Mouse (Mus musculus): ENCODE measurements around the gene Prdm10.

Gene Prdm10

DNA sequence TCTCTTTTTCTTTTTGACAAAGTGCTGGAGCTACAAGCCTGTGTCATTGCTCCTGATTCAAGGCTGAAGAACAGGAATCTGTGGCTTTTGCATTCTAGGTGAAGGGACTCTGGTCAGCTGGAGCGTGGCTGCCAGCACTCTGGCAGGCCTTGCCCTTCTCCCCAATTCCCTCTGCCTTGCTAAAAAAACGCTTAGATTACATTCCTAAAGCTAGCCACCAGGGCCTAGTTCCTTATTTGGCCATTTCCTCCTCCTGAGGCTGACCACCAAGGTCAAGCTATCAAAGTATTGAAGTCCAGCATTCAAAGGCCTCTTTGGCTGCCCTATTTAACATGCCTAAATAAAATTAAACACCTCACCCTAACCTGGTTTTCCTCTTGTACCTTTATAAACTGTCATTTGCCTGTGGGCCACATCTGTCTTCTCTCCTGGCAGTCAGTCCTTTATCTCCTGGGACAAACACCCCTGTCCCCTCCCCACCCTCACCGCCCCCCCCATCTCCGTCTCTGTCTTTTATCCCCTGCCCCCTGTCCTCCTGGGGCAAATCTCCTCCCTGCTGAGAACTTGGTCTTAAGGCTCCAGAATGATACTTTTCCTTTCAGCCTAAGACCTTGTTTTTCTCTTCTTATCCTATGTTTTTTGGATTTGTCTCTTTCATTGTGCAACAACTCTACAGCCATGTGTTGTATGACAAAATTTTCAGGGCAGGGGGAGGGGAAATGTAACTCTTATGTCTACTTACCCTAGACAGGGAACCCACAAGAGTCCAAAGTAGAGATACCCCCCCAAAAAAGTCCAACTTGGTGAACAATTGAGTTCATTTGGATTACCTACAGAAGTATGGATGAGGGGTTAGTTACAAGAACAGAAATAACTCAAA, 17.9 kb upstream of the Prdm10 start:
- no peak for DNase-seq (ENCODE audit: low read depth)

DNA sequence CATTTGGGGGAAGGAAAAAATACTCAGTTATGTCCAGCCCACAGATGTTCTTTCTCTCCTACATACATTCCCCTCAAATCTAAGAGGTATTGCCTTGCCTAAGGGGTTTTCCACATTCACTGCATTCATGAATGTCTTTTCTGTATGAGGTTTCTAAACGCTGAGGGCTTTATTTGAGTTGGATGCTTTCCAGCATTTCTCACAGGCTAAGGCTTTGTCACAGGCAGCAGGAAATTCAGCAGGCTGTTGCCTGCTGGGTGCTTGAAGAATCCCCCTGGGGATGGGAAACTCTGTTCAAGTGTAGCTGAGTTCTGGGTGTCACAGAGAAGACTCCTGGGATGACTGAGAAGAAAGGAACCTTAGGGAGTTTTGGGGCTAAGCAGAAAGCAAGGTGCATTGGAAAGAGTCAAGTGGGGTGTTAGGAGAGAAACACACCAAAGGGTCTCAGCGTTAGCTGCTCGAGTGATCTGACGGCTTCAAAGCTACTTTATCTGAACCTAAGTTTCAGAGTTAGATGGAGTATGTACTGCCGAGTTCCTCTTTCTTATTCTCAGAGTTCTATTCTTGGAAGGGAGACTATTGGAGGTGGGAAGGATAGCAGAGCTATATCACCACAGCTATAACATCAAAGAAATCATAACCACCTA, 14.2 kb upstream of the Prdm10 start:
- no peak for DNase-seq (ENCODE audit: low read depth)

DNA sequence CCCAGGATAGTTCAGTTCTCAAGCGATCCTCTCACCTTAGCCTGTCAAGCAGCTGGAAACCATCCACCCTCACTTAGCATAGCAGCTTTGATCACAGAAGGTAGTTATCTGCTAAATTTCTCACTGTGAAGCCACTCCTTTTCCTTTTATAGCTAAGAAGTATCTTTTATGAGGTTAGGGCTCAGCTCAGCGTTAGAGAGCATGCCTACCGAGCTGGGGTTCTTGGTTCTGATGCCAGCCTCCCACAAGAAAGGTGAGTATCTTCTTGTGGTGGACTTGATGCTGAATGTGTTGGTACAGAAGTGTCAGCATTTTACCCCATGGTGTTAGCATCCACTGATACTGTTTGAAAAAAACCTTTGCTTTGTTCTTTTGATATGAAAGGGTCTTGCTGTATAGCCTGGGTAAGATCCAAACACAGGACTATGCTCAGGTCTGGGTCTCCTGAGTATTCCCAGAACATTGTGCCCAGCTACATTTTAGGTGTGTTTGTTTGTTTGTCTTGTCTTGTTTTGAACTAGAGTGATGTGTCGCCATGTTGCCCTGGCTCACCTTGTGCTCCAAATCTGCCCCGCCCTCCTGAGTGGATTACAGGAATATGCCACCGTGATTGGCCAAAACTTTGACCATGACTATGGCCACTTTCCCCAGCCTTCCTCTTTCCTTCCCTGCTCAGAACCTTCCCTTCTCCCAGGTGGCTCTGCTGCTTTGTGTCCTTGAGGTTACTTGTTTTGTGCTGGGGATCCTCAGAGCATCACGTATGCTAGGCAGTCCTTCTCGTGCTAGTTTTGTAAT, 8.9 kb upstream of the Prdm10 start:
- no peak for DNase-seq (ENCODE audit: low read depth)

DNA sequence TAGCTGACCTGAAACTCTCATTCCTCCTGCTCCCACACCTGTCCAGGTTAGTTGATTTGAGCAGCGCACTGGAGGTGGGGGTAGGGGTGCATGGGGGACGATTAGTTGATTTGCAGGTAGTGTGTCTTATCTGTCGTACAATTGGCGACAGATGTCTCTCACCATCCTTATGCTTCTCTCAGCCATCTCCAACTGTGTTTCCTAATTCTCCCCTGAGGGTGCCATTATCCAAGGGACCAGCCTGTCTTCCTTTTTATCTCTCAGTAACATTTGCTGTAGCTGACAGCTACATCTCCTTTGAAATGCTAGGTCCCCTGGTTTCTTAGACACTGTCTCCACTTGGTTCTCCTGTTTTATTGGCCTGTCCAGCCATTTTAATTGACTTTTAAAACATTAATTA, 8.2 kb upstream of the Prdm10 start:
- DNase-seq (ENCODE audit: low read depth) = no peak

DNA sequence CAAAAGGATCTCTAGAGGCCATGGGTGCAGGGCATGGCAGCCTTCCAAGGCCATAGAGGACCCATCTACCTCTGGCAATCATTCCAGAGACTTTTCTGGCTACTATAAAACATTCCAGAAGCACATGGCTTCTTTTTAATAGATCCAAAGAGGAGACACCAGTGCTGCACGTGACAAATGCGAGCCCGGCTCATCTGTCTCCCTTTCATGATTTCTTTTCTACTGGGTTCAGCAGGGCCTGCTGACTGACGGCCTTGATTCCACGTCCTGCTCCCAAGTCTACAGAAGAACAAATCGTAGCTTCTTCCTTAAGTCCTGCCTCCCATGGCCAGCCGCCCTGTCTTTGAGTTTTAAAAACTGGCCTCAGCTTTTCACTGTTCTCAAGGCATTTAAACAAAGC, 1.7 kb upstream of the Prdm10 start:
- DNase-seq (ENCODE audit: low read depth) = no peak

DNA sequence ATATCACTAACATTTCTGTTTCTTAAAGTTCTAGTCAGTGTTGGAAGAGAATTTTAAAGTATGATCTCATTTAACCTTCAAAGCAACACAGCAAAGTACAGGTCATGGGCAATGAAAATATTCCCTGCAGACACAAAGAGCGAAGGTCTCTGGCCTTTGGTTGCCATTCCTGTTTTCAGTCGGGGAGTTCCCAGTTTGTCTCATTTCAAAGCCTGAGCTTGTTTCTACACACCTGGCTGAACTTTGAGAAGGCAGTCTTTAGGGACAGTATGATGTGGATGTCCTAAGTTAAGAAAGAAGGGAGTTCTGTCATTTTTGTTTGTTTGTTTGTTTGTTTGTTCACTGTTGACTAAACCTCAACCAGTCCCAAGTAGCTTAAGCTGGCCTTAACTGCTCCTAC, 1.0 kb upstream of the Prdm10 start:
- DNase-seq (ENCODE audit: low read depth) = no peak

DNA sequence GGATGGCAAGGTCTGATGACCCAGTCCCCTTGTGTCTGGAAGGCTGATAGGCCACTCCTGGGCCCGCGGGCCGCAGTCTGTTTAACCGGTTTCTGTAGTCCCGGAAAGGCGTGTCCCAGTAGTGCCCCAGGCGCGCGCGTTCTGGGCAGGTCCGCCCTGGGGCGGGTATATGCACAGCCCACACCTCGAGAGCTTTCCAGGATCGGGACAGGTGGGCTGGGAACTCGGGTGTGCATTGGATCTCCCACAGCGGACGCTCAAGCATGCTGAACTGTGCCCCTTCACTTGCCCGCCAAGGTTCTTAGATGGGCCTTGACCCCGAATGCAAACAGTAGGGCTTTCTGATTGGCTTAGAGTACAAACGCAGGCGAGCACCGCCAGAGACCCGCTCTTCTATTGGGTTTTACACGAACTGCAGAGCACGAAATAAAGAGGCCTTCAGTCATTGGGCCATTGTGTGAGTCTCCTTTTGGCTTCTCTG, 413 bp upstream of the Prdm10 start:
- DNase-seq (ENCODE audit: low read depth) = peak; percentile 53

DNA sequence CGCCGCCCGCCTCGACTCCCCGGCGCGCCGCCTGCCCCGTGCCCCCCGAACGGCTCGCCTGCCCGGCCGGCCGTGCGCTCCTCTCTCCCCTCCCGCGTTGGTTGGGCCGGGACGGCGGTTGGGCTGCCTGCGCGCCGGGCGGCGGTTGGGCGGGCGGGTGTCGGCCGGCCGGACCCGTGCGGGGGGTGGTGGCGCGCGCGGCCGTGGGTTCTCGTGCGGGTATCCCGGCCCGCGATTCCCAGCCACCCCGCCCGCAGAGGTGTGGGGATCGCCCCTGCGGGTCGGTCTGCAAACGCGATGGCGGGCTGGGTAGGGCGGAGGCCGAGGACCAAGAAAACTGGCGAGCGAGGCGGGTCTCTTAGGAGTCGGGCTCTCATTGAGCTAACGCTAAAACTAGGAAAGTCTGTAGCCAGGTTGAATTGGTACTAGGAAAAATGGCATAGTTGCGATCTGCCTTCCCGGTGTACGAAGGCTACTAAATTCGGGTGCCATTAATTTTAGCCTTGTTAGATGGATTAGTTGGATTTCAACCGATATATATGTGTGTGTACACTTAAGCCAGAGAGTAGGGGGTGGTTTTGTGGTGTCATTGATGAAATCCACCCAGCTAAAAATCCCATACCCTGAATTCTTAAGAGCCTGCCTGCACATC, 799 bp downstream of the Prdm10 start:
- no peak for DNase-seq (ENCODE audit: low read depth)

DNA sequence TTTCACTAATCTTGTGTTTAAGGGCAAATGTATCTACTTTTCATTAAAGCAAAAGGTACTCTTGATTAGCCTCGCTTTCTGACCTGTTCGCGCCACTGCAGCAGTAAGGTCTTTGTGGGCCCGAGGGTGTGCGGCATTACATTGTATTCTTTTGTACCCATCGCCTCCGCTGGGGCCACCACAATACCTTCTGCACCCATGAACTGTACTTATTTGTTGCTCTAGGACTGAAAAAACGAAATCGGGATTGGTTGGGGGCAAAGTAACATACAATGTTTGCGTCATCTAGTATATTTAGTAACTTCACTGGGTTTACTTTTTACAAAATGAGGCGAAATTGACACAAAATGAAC, 1.3 kb downstream of the Prdm10 start:
- DNase-seq (ENCODE audit: low read depth) = no peak

DNA sequence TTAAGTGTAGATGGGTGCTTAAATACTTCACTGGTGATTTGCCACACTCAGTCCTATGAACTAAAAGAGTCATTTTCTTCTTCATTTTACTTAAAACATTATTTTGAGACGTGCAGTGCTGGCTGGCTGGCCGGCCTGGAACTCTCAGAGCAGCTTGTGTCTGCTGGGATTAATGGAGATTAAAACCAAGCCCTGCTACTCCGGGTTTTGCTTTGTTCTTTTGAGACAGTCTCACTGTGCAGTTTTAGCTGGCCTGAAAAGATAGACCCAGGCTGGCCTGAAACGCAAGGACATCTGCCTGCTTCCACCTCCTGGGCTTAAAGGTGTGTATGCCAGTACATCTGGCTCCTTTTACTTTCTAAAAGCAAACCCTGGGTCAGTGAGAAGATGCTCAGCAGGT, 2.2 kb downstream of the Prdm10 start:
- no peak for DNase-seq (ENCODE audit: low read depth)

DNA sequence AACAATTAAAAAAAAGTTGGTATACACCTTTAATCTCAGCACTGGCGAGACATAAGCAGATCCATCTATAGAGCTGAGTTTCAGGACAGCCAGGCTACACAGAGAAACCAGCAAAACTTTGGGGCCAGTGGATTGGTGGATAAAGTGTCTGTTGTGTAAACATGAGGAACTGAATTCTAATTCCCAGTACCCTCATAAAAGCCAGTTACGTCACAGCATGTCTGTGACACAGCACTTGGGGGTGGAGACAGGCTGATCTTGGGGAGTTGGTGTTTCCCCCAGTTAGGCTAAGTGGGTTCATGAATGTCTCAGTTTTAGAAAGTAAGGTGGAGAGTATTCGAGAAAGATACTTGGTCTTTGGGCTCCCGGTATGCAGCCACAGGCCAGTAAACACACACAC, 2.7 kb downstream of the Prdm10 start:
- DNase-seq (ENCODE audit: low read depth) = no peak

DNA sequence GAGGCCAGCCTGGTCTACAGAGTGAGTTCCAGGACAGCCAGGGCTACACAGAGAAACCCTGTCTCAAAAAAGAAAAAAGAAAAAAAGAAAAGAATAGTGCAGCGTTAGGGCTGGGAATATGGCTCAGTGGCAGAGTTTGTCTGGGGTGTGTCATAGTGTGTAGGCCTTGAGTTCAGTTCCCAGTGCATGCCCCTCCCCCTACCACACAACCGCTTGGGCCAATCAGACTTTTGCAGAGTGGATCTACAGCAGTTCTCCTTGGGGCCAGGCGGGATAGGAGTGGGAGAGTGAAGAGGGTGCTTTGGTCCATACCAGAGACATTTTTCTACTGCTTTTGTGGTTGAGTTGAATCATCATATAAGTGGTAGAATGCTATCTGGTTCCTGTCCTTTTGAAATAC, 3.6 kb downstream of the Prdm10 start:
- no peak for DNase-seq (ENCODE audit: low read depth)

DNA sequence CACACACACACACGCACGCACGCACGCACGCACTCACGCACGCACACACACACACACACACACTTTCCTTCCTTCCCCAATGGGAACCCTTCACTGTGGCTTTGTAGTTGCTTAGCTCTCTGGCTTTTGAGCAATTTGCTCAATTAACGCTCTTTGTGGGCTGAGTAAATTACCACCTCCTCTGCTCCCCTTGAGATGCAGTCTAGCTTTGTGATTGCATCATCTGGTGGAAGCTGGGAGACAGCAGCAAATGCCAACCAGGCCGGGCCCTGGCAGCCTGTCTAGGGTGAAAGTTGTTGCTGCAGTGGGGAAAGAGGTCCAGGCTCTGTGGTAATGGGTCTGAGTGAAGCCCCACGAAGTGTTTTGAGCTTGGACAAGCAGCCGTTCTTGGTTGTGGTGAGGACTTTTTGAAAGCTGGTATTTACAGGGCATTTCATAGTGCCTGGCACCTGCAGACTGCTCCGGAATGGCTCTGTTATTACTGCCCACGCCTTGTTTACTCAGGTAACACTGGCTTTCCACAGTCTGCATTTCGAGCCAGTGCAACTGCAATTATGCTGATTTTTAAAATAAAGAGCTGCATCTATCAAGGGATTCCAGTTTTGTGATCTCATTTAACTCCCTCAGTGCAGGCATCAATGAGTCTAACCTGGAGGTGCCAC, 10.0 kb downstream of the Prdm10 start:
- DNase-seq (ENCODE audit: low read depth) = no peak

DNA sequence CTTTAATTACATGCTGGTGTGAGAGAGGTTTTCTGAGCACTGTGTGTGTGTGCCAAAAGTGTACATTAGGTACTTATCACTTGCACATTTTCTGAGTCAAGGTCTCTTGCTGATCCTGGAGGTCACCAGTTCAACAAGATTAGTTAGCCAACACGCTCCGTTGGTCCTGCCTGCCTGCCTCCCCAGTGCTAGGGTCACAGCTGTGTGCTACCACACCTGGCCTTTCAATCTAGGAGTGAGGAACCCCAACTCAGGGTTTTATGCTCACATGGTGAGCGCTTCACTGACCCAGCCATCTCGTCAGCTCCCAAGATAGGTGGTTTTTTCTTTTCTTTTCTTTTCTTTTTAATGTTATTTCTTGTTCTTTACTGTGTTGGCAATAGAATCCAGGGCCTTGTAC, 11.6 kb downstream of the Prdm10 start:
- no peak for DNase-seq (ENCODE audit: low read depth)

DNA sequence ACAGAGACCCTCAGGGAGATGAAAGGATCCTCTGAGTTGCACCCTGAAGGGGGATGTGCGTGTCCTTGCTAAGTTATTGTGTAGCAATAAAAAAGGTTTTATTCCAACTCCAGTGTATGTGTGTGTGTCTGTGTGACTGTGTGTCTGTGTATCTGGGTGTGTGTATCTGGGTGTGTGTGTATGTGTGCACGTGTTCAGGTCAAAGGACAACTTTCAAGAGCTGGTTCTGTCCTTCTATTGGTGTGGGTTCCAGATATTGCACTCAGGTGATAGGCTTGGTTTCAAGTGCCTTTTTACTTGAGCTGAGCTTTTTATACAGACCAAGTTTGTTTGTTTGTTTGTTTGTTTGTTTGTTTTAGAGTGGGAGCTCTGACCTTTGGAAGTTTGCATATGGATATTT, 12.9 kb downstream of the Prdm10 start:
- no peak for DNase-seq (ENCODE audit: low read depth)

DNA sequence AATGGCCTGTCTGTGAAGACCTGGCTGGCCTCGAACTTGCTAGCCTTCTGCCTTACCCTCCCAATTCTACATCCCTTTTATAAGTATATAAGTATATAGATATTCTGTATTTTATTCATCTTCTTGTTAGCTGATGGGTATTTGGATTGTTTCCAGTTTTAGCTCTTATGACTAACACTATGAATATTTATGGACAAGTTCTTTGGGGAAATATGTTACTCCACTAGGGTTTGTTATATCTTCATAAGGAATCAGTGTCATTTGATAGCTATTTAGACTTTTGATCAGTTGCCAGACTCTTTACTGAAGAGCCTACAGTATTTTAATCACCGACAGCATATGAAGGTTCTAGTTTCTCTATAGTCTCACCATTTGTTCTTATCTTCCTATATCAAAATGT, 15.0 kb downstream of the Prdm10 start:
- DNase-seq (ENCODE audit: low read depth) = no peak

DNA sequence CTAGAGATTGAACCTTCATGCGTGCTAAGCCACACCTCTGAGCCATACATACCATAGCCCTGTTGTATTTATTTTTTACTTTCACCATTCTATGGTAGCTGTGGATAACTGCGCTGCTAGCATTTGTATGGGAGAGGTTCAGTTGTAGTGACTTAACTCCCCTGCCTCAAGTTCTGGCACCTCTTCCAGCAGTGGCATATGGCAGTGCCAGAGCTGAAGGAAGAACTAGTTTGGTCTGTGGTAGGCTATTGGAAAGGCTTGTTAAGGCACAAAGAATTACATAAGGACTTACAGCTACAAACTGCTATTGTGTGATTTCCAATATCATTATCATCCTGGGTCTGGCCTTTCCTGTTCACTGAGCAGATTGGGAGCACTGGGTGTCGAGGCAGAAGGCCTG, 16.0 kb downstream of the Prdm10 start:
- no peak for DNase-seq (ENCODE audit: low read depth)

DNA sequence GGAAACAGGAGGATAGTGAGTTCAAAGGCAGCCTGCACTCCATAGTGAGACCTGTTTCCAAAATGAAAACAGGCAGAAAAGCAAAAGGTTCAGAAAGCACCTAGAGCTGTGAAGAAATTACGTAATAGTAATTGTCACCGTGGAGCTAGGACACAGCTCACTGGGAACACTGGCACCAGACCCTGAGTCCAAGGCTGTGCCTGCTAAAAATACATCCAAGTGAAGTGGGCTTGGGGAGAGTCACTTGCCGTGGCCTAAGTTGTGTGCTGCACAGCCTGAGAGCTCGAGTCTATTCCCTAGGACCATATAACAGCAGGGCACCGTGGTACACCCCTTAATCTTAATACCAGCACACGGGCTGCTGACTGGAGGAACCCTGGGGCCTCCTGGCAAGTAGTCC, 18.4 kb downstream of the Prdm10 start:
- DNase-seq (ENCODE audit: low read depth) = no peak

DNA sequence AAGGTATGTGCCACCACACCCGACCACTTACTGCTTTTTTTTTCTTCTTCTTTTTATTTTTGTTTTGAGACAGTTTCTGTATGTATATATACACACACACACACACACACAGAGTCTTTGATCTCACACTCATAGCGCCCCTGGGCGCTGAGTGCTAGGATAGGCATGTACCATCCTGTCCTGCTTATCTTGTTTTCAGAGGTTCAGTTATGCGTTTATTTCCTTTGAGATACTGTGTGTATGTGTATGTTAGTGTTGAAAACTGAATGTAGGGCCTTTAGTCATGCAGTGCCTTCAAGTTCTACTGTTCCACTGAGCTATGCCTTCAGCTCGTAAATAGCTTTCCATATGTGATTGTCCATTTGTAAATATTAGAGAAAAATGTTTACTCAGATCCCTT, 20.2 kb downstream of the Prdm10 start:
- DNase-seq (ENCODE audit: low read depth) = no peak

DNA sequence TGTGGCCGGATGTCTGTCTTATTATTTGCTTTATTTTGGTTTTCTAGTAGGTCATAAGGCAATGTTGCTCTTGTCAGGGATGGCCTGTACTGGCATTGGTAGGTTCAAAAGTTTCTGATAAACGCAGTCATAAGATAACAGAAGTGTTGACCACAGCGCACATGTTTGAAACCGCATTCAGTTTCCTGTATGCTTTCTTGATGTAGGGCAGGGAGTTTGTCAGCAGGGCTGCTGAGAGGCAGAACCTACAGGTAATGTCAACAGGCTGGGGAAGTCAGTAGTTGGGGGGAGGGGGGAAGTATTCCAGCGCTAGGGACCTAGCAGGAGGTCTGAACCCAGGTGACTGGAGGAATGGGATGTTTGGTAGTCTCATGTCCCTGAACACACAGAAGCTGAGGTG, 20.8 kb downstream of the Prdm10 start:
- DNase-seq (ENCODE audit: low read depth) = no peak

DNA sequence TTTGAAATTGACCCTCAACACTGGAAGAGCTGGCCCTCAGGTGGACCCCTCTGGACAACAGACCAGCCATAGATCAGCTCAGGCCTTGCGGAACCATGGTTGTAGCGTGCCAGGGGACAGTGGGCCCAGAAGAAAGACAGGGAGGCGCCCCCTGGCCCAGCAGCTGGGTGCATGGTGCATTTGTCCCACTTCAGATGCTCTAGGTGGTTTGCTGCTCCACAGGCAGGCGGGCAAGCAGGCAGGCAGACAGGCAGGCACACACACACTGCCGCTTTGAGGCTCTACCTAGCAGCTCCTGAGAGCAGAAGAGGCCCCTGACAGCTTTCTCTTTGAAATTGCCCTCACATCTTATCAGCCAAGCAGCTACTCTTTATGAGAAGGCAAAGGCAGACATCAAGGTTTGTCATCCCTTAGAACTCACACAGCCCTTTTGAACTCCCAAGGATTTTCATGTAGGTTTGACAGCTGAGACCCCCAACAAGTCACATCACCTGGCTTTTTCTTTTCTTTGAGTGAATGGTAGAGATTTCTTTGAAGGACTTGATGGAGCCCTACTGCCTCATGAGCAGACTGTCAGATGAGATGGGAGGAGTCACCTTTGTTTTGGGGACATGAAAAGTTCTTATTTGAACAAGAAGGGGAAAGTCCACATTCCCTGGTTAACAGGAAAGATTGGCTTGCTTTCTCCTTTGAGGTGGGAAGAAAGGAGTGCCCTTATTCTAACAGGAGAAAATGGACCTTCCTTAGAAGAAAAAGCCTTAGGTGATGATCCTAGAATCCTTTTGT, 21.4 kb downstream of the Prdm10 start:
- DNase-seq (ENCODE audit: low read depth) = no peak
